Mouse (Mus musculus): ENCODE measurements around the gene Pigb.
A peak's percentile ranks its signal among the peaks of the same experiment; 100 is the strongest.

DNA sequence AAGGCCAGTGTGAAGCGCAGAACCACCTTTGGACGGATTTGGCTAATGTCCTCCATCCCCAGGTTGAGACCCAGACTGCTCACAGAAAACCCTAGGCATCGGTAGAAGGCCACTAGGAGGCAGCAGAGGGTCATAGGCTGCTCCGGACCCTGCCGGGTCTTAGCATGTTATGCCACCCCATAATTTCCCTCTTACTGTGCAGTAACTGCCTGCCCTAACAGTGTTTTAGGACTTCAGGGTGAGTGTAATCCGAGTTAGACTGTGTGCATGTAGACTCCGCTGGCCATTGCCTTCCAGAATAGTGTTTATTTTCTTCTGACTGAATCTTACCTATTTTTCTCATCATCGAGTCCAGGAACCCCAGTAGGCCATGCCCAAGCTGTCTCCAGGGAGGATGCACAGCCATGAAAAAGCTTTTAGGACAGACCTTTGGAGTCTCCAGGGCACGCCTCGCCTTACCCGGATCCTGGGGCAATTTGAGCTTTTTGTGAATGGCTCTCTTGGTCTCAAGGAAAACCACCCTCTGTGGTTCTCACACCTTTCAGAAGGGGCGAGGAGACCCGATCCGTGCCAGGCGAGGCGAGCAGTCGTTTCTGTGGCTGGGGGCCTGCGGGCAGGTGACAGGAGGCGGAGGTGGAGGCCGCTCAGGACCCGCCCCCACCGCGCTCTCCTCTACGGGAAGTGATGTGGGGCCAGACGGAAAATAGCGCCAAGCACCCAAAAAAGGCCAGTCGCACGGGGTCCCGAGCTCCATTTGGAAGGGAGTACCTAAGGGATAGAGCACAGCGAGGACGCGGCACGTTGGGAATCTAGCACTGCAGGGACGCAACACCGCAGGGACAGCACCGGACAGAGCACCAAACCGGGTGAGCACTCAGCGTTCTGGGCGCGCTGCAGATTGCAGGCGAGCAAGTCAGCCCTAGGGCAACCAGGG is 4.2 kb upstream of the Pigb start, which contains the start of gene Rab27a:
- TF ChIP-seq CTCF (IDR thresholded peaks at IDR 0.05; ENCODE audit: control insufficient read depth, insufficient read depth, insufficient replicate concordance, low read depth, low read length) (peak; percentile 82; the same call in 1 of the 2 replicates), POLR2A (IDR thresholded peaks at IDR 0.05; ENCODE audit: control insufficient read depth, low read depth, low read length) (no peak)
